Mouse (Mus musculus): Measurements from ENCODE around the gene Epb41l4b.

DNA sequence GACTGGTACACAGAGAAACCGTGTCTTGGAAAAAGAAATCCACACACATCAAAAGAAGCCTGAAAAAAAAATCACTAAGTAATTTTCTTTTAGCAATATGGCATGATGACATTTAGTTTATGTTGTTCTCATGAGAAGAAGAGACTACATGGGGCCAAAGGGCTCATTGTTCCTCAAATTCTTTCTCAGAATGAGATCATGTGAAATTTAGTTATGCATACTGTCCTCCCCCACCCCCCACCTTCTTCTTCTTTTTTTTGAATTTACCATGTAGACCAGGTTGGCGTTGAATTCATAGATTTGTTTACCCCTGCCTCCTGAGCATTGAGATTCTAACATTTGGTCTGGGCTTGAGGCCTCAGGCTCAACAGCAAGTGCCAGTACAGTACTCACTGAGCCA lies 46.6 kb upstream of the Epb41l4b start:
- TF ChIP-seq POLR2A (IDR thresholded peaks at IDR 0.05; ENCODE audit: low read depth, low read length): no peak
- TF ChIP-seq CTCF (IDR thresholded peaks at IDR 0.05; ENCODE audit: borderline replicate concordance, insufficient read depth, low read length): no peak
